Mouse (Mus musculus) erythroblast, embryonic 14.5 days (primary cell): Measurements from ENCODE around the gene Arid3b.

Source experiments
- GATA1 ChIP-seq: IDR thresholded peaks from 2 replicates; pipeline ENCODE4 v1.6.1; 2012; ENCODE audit warnings: low read length, inconsistent platforms, mixed read lengths
- TAL1 ChIP-seq: IDR thresholded peaks from 3 replicates; pipeline ENCODE4 v1.6.1; 2012; ENCODE audit warnings: low read length, inconsistent platforms, mixed read lengths

DNA sequence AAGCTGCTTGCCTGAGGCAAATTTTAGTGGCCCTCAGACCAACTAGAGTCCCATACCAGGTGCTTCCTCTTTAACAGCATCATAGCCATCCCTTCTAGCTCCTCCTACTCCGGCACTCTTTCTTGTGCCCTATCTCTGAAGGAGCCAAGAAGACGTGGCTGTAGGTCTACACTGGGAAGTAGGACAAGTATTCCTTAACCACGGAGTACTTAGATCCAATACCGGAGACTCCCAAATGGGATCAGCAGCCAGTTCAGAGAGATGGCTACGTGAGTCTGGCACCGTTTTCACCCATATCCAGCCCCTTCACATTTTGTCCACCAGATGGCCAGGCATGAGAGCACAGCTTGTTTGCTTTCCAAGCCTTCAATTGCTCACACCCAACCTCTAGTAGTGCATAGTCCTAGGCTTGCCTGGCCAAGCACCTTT lies 74.0 kb downstream of the Arid3b start:
- no peak for TF ChIP-seq GATA1
- TF ChIP-seq TAL1: no peak
